Mouse (Mus musculus): ENCODE data around the gene Xylt1. TPM values are rescaled to one million over a fixed set of nuclear protein-coding genes. Genes with fewer than 3 reads are reported as not detected.

Gene Xylt1
- polyA plus RNA-seq, 1 experiment from 2014 or later, result 2.5 TPM

- Histone ChIP-seq H3K27ac (ENCODE audit: low read length) (no peak overlapping the region), H3K9me3 (replicated peaks; ENCODE audit: control insufficient read depth, low read length, poor library complexity, severe bottlenecking) (no peaks in the 10 kb centered on the region), H3K4me1 (ENCODE audit: control insufficient read depth, insufficient read depth, low read length) (peaks cover 2% of the 10 kb centered on the region), H3K27me3 (ENCODE audit: control insufficient read depth, insufficient read depth, low read depth, low read length) (no peaks in the 10 kb centered on the region), H3K4me3 (ENCODE audit: low read depth, low read length) (no peak overlapping the region), H3K36me3 (ENCODE audit: control insufficient read depth, insufficient read depth, low read length) (no peaks in the 10 kb centered on the region), H3K4me2 (ENCODE audit: low read length) (no peak overlapping the region), H3K9ac (ENCODE audit: low read depth, low read length) (no peak overlapping the region)
- ATAC-seq, result no peak
- WGBS, result 94% methylated on average over 3 of the region's 3 CpGs
Measured at GRCm38 (mm10) chr7:117389048-117389447, 8.3 kb downstream of the Xylt1 start.

DNA sequence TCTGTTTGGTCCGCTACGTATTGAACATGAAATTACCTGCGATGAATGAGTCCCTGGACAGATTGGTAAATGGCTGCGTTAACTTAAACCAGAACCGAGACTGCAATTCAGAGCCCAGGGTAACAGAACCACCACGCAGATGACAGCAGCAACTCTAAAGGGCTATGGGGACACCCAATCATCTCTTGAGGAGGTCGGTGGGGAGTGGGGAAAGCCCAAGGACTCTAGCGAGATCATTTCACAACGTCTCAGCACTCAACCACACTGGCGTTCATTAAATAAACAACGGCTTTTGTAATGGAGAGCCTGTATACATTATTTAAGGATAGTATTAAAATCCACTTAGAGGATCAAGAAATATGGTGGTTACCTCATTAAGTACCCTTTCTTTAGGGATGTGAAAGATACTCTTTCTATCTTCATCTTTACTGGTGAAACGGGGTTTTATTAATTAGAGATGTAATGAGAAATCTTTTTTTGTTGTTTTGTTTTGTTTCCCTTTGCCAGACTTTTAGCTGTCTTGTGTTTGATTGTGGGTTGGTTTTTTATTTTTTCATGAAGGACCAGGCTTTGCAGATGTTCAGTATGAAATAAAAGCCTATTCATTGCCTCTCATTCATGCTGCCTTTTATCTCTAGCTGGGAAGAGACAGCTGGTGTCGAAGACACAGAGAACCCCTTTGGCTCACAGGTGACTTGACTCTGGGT lies 12.2 kb downstream of the Xylt1 start:
- H3K9ac ChIP-seq (ENCODE audit: low read depth, low read length), result no peak overlapping the region
- ATAC-seq, result no peak
- WGBS, result 78% methylated on average over 13 of the region's 13 CpGs

DNA sequence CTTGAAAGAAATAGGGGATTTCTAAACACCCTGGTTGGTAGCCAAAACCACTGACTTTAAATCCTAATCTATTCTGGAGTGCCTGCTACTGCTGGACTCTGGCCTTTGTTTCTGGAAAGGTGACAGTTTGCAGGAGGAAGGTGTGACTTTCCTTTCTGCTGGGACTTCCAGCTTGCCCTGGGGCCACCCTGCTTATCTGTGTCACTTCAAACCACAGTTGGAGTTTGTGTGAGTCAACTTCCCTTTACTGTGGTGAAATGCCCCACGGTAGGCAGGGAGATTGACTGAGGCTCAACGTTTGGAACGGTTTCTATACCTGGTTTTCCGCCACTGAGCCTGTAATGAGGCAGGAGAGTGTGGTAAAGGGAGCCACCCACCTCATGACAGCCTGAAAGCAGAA lies 13.2 kb downstream of the Xylt1 start:
- no peak overlapping the region for H3K27ac ChIP-seq (ENCODE audit: low read length)
- H3K4me3 ChIP-seq (ENCODE audit: low read depth, low read length), result no peak overlapping the region
- no peaks in the 10 kb centered on the region for H3K27me3 ChIP-seq (ENCODE audit: control insufficient read depth, insufficient read depth, low read depth, low read length)
- ATAC-seq, result no peak
- no peaks in the 10 kb centered on the region for H3K36me3 ChIP-seq (ENCODE audit: control insufficient read depth, insufficient read depth, low read length)
- H3K4me1 ChIP-seq (ENCODE audit: control insufficient read depth, insufficient read depth, low read length), result peaks cover 8% of the 10 kb centered on the region; the same call in 1 of the 2 replicates
- WGBS, result 89% methylated on average over 4 of the region's 4 CpGs
- H3K4me2 ChIP-seq (ENCODE audit: low read length), result no peak overlapping the region
- no peaks in the 10 kb centered on the region for H3K9me3 ChIP-seq (replicated peaks; ENCODE audit: control insufficient read depth, low read length, poor library complexity, severe bottlenecking)
- no peak overlapping the region for H3K9ac ChIP-seq (ENCODE audit: low read depth, low read length)

More for the DNA sequence above, 12.2 kb downstream of the Xylt1 start:
- no peak overlapping the region for H3K4me3 ChIP-seq (ENCODE audit: low read depth, low read length)
- H3K9me3 ChIP-seq (replicated peaks; ENCODE audit: control insufficient read depth, low read length, poor library complexity, severe bottlenecking), result no peaks in the 10 kb centered on the region
- no peak overlapping the region for H3K4me2 ChIP-seq (ENCODE audit: low read length)
- H3K27ac ChIP-seq (ENCODE audit: low read length), result no peak overlapping the region
- H3K4me1 ChIP-seq (ENCODE audit: control insufficient read depth, insufficient read depth, low read length), result peaks cover 8% of the 10 kb centered on the region; the same call in 1 of the 2 replicates
- no peaks in the 10 kb centered on the region for H3K36me3 ChIP-seq (ENCODE audit: control insufficient read depth, insufficient read depth, low read length)
- H3K27me3 ChIP-seq (ENCODE audit: control insufficient read depth, insufficient read depth, low read depth, low read length), result no peaks in the 10 kb centered on the region

GRCm38 (mm10) chr7:117394380-117394779 lies 13.6 kb downstream of the Xylt1 start:
- H3K4me1 ChIP-seq (ENCODE audit: control insufficient read depth, insufficient read depth, low read length), result peaks cover 8% of the 10 kb centered on the region; the same call in 1 of the 2 replicates
- WGBS, result 92% methylated on average over 6 of the region's 6 CpGs

DNA sequence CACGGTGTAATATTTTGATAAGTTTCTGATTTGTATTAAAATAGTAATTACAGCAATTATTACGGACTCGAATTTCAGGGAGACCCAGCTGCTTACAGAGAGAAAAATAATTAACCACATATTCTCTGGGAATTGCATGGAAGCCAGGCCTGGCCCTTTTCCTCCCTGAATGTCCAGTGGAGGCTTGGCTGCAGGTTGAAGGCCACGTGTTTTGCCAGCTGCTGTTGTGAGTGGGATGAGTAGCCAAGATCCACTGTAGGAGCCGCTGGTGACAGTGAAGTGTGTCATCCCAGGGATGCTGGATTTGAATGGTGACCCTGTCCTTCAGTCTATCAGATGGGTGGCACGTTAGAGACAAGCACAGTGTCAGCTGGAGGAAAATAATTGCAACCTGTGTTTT lies 14.7 kb downstream of the Xylt1 start:
- ATAC-seq, result no peak
- no peaks in the 10 kb centered on the region for H3K9me3 ChIP-seq (replicated peaks; ENCODE audit: control insufficient read depth, low read length, poor library complexity, severe bottlenecking)
- H3K4me3 ChIP-seq (ENCODE audit: low read depth, low read length), result no peak overlapping the region
- no peaks in the 10 kb centered on the region for H3K36me3 ChIP-seq (ENCODE audit: control insufficient read depth, insufficient read depth, low read length)
- 81% methylated on average over 6 of the region's 6 CpGs for WGBS
- no peak overlapping the region for H3K27ac ChIP-seq (ENCODE audit: low read length)
- H3K4me2 ChIP-seq (ENCODE audit: low read length), result no peak overlapping the region
- no peaks in the 10 kb centered on the region for H3K27me3 ChIP-seq (ENCODE audit: control insufficient read depth, insufficient read depth, low read depth, low read length)
- no peak overlapping the region for H3K9ac ChIP-seq (ENCODE audit: low read depth, low read length)
- H3K4me1 ChIP-seq (ENCODE audit: control insufficient read depth, insufficient read depth, low read length), result peaks cover 8% of the 10 kb centered on the region; the same call in 1 of the 2 replicates

More at GRCm38 (mm10) chr7:117394380-117394779, 13.6 kb downstream of the Xylt1 start:
- Histone ChIP-seq H3K9me3 (replicated peaks; ENCODE audit: control insufficient read depth, low read length, poor library complexity, severe bottlenecking) (no peaks in the 10 kb centered on the region), H3K4me3 (ENCODE audit: low read depth, low read length) (no peak overlapping the region), H3K27ac (ENCODE audit: low read length) (no peak overlapping the region), H3K9ac (ENCODE audit: low read depth, low read length) (no peak overlapping the region), H3K27me3 (ENCODE audit: control insufficient read depth, insufficient read depth, low read depth, low read length) (no peaks in the 10 kb centered on the region), H3K36me3 (ENCODE audit: control insufficient read depth, insufficient read depth, low read length) (no peaks in the 10 kb centered on the region), H3K4me2 (ENCODE audit: low read length) (no peak overlapping the region)
- ATAC-seq, result no peak

DNA sequence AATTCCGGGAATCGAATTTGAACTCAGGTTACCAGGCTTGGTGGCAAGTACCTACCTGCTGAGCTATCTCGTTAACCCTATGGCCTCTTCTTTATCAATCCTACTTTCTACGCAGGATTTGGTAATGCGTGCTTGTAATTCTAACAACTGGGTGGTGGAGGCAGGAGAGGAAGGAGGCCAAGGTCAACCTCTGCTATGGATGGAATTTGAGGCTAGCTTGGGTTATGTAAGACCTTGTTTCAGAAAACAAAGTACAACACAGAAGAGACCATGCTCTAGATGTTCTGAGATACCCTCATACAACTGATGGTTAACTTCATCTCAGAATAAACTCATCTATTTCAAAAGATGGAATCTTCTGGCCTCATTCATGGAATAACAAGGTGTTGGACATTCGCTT lies 17.1 kb downstream of the Xylt1 start:
- 90% methylated on average over 6 of the region's 6 CpGs for WGBS
- H3K27ac ChIP-seq (ENCODE audit: low read length), result no peak overlapping the region
- no peak overlapping the region for H3K4me3 ChIP-seq (ENCODE audit: low read depth, low read length)
- no peak for ATAC-seq
- no peak overlapping the region for H3K9ac ChIP-seq (ENCODE audit: low read depth, low read length)
- no peaks in the 10 kb centered on the region for H3K9me3 ChIP-seq (replicated peaks; ENCODE audit: control insufficient read depth, low read length, poor library complexity, severe bottlenecking)
- H3K4me1 ChIP-seq (ENCODE audit: control insufficient read depth, insufficient read depth, low read length), result peaks cover 8% of the 10 kb centered on the region; the same call in 1 of the 2 replicates
- no peaks in the 10 kb centered on the region for H3K27me3 ChIP-seq (ENCODE audit: control insufficient read depth, insufficient read depth, low read depth, low read length)
- H3K4me2 ChIP-seq (ENCODE audit: low read length), result no peak overlapping the region
- H3K36me3 ChIP-seq (ENCODE audit: control insufficient read depth, insufficient read depth, low read length), result no peaks in the 10 kb centered on the region

- Histone ChIP-seq H3K4me2 (ENCODE audit: low read length) (no peak overlapping the region), H3K4me1 (ENCODE audit: control insufficient read depth, insufficient read depth, low read length) (peaks cover 8% of the 10 kb centered on the region; the same call in 1 of the 2 replicates), H3K27me3 (ENCODE audit: control insufficient read depth, insufficient read depth, low read depth, low read length) (no peaks in the 10 kb centered on the region), H3K27ac (ENCODE audit: low read length) (no peak overlapping the region), H3K9ac (ENCODE audit: low read depth, low read length) (no peak overlapping the region), H3K4me3 (ENCODE audit: low read depth, low read length) (no peak overlapping the region), H3K36me3 (ENCODE audit: control insufficient read depth, insufficient read depth, low read length) (no peaks in the 10 kb centered on the region), H3K9me3 (replicated peaks; ENCODE audit: control insufficient read depth, low read length, poor library complexity, severe bottlenecking) (no peaks in the 10 kb centered on the region)
- 95% methylated on average over 5 of the region's 5 CpGs for WGBS
- ATAC-seq, result no peak
Measured at GRCm38 (mm10) chr7:117399971-117400370, 19.2 kb downstream of the Xylt1 start.

- H3K36me3 ChIP-seq (ENCODE audit: control insufficient read depth, insufficient read depth, low read length), result no peaks in the 10 kb centered on the region
- no peak overlapping the region for H3K4me2 ChIP-seq (ENCODE audit: low read length)
- H3K4me1 ChIP-seq (ENCODE audit: control insufficient read depth, insufficient read depth, low read length), result peaks cover 6% of the 10 kb centered on the region; the same call in 1 of the 2 replicates
- H3K9me3 ChIP-seq (replicated peaks; ENCODE audit: control insufficient read depth, low read length, poor library complexity, severe bottlenecking), result no peaks in the 10 kb centered on the region
- H3K27me3 ChIP-seq (ENCODE audit: control insufficient read depth, insufficient read depth, low read depth, low read length), result no peaks in the 10 kb centered on the region
- no peak; the same call in 1 of the 2 replicates for ATAC-seq
- no peak overlapping the region for H3K27ac ChIP-seq (ENCODE audit: low read length)
- no peak overlapping the region for H3K4me3 ChIP-seq (ENCODE audit: low read depth, low read length)
- 66% methylated on average over 4 of the region's 4 CpGs for WGBS
- H3K9ac ChIP-seq (ENCODE audit: low read depth, low read length), result no peak overlapping the region
Measured at GRCm38 (mm10) chr7:117401581-117401980, 20.8 kb downstream of the Xylt1 start.

GRCm38 (mm10) chr7:117406336-117406735 lies 25.6 kb downstream of the Xylt1 start:
- no peak for ATAC-seq
- H3K36me3 ChIP-seq (ENCODE audit: control insufficient read depth, insufficient read depth, low read length), result no peaks in the 10 kb centered on the region
- no peak overlapping the region for H3K27ac ChIP-seq (ENCODE audit: low read length)
- H3K4me1 ChIP-seq (ENCODE audit: control insufficient read depth, insufficient read depth, low read length), result no peaks in the 10 kb centered on the region
- WGBS, result 86% methylated on average over 3 of the region's 3 CpGs
- H3K4me3 ChIP-seq (ENCODE audit: low read depth, low read length), result no peak overlapping the region
- no peak overlapping the region for H3K9ac ChIP-seq (ENCODE audit: low read depth, low read length)
- no peaks in the 10 kb centered on the region for H3K9me3 ChIP-seq (replicated peaks; ENCODE audit: control insufficient read depth, low read length, poor library complexity, severe bottlenecking)
- no peak overlapping the region for H3K4me2 ChIP-seq (ENCODE audit: low read length)
- no peaks in the 10 kb centered on the region for H3K27me3 ChIP-seq (ENCODE audit: control insufficient read depth, insufficient read depth, low read depth, low read length)
